Mouse (Mus musculus): ENCODE results near the gene Comt. TPM values are rescaled to one million over a fixed set of nuclear protein-coding genes. Genes with fewer than 3 reads are reported as not detected.

Comt gene
- total RNA-seq, 2 experiments from 2014 or later, result 55.3 to 59.8 TPM

DNA sequence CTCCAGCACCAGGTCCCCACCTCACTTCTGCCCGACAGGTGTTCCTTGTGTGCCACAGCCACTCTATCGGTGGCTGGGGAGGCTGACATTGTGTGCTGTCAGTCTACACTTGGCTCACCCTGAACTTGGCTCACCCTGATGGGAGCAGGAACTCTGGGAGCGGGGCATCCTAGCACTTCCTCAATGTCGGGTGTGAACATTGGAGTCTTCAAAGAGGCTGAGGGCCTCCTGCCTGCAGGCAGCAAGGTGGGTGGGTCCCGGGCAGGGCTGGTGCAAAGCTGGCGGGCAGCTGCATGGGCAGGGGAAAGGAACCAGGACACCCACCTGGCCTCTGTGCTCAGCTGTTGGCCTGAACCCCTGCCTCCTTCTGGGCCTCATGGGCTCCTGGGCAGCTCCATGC lies 9.5 kb upstream of the Comt start:
- no peak for DNase-seq (ENCODE audit: low spot score in 2 of 2)

DNA sequence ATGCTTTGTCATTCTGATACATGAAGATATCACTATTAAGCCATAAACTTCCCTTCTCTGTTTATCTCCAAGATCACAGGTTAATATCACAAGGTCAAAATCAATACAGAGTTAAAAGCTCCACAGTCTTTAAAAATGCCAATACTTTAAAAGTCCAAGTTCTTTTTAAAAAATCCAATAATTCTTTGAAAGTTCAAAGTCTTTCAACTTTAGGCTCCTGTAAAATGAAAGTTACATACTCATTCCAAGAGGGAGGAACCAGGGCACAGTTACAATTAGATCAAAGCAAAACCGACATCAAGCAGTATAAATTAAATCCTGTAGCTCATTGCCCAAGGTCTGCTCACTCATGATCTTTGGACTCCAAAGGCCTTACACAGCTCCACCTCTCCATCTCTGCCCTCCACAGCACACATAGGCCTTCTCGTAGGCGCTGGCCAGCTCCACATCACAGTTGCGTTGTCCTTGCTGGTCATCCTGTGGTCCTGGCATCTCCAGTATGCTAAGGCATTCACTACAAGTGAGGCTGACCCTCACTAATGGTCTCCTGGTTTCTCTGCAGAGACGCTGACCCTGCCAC lies 6.8 kb upstream of the Comt start:
- no peak for DNase-seq (ENCODE audit: low spot score in 2 of 2)

DNA sequence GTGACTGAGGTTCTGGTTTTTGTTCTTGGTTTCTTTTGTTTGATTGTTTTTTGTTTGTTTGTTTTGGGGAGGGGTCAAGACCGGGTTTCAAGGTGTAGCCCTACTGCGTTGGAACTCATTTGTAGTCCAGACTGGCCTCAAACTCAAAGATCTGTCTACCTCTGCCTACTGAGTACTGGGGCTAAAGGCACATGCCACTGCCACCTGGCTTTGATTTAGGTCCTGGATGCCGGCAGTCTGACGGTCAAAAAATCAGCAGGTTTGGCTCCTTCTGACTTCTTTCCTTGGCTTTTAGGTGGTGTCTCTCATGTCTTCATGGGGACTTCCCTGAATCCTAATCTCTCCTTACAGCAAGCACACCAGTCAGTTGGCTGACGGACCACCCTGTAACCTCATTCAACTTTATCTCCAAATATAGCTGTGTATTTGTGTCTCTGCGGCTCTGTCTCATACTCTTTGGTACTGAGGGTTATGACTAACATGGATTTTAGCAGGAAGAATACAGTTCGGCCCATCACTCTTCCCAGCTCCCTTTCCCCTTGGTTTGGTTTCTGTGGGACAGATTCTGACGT lies 4.1 kb upstream of the Comt start:
- no peak for DNase-seq (ENCODE audit: low spot score in 2 of 2)

DNA sequence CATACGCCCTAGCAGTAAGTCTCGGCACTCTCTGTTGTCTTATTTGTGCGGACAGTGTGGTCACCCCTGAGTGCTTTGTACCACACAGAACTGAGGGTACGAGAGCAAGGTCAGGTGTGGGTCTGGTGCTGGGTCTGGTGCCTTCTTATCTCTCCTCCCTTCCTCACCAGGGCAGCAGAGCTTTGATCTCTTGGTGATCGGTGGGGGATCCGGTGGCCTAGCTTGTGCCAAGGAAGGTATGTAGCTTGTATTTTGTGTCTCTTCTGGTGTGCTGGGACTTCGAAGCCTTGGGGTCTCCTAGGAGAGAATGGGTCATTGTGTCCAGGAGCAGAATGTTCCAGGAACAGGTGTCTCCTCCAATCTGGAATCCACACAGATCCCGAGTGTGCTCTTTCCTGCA lies 3.0 kb upstream of the Comt start:
- no peak for DNase-seq (ENCODE audit: low spot score in 2 of 2)

DNA sequence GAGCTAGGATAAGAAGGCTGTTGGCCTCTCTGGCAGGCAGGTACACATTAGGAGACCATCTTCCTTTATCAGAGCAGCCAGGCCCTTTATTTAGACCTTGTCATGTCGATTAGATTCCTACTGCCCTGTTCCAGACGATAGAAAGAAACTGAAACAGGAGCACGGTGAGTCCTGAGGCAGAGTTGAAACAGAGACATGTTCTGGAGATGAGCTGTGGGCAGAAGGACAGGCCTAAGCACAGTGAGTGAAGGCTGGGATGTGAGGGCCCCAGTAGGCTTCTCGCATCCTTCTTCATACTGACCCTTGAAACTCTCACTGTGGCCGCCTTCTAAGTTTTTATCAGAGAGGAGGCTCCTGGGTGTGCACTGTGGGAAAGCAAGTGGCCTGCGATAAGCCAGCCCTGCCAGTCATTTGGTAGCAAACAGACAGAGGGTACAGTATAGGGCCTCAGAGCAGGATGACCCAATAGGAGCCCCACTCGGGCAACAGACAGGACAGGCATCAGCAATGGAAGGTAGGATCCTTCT lies 1.9 kb upstream of the Comt start:
- DNase-seq (ENCODE audit: low spot score in 2 of 2), result no peak

DNA sequence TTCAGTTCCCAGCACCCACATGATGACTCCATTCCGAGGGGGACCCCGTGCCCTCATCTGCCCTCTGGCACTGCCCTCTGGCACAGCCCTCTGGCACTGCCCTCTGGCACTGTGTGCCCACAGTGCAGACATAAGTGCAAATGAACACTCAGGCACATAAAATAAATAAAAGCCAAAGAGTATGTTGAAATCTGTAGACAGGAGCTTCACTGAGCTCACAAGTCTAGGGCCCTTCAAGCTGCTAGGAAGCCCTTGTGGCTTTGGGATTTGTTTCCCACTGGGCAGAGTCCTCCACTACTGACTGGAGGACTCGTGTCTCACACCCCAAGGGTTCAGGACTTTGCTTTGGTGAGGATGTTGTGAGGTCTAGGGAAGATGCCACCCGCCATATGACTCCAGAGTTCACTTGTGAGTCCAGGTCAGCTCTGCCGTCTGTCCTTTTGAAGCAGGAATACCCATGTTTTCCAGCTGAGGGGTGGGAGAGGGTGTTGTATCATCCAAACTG lies 1.4 kb upstream of the Comt start:
- DNase-seq (ENCODE audit: low spot score in 2 of 2), result no peak

DNA sequence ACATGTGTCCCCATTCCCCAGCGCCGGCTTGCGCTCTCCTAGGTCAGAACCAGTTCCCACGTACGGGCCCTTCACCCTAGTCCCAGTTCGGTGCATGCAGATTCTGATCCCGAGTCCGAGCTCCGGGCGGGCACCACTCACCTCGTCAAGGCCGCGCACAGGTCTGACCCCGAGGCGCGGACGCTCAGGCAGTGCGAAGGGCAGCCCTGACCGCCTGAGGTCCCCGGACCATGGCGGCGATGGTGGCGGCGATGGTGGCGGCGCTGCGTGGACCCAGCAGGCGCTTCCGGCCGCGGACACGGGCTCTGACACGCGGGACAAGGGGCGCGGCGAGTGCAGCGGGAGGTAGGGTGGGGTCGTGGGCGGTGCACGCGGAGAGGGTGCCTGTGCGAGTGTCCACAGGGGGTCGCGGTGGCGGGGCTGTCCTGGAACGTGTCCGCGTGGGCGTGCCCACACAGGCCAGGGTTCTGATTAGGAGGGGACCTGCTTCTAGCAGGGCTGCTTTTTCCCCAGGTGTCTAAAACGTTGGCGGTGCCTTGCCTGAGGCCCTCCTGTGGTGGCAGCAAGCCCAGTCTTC lies 349 bp downstream of the Comt start, which contains the start of gene Txnrd2:
Gene Txnrd2, plus strand, starts transcription at position 170 of the 577 bp plus-strand sequence.
- DNase-seq (ENCODE audit: low spot score in 2 of 2), result peak; percentile 76 to 86

DNA sequence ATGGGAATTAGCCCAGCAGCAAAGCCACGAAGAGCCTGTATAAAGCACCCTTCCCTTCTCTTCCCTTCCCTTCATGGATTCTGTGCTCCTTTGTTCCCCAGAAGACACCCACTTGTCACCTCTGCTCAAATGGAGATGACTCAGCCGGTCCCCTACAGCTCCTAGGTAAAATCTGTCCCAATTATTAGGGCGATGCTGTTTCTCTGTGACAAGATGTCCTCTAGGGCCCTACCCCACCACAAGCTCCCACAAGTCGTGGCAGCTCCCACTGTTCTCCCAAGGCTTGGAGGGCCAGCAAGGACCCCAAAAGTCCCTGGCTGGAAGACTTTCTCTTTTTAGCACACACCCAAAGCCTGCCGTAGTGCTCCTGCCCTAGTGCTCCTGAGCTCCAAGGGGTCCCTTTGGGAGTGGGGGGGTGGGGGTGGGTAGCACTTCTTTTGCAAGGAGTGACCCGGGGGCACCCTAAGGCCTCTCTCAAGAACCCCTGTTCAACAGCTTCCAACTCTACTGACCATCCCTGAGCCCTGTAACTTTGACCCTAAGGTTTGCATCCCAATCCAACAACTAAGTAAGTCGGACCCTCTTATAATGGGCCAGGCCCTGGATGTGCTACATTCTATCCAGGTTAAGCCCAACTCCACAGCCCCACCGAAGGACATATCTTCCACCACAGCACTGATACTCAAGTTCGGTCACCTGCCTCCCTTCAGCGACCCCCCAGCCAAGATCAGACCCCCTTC lies 1.0 kb downstream of the Comt start:
- no peak for DNase-seq (ENCODE audit: low spot score in 2 of 2)

DNA sequence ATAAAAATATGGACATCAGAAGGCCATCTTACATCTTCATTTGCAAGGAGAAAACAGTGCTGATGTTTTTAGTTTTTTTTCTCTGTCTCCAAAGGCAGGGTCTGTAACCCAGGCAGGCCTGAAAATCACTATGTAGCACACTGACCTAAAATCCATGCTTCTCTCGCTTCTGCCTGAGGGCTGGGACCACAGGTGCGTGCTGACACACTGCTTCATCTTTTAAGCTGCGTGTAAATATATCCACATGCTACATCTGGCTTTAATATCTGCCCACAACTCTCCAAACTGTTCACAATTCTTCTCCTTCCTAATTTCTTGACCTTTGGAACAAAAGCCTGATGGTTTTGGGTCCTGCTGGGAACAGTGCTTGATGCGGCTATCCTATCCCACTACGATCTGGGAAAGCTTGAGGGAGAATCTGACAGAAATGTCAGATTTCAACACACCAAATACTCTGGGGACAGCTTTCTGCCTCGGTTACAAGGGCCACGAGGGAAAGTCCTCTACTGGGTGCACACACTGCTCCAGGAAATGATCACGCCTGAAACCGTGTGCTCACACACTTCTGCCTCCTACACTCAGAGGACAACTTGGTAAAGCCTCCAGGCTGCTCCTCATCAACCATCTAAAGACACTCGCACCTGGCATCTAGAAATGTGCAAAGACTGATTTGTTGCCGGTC lies 2.1 kb downstream of the Comt start:
- DNase-seq (ENCODE audit: low spot score in 2 of 2), result no peak

DNA sequence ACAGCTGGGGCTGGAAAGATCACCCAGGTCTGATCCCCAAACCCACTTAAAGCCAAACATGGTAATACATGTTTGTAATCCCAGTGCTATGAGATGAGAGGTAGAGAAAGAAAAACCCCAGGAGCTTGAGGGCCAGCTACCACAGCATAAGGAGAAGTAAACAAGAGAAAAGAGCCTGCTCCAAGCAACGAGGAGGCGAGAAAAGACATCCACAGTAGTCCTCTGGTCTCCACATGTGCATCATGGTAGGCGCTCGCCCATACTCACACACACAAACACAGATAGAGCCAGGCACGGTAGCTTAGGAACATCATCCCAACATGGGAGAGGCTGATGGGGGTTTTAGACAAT lies 2.8 kb downstream of the Comt start:
- DNase-seq (ENCODE audit: low spot score in 2 of 2), result no peak

DNA sequence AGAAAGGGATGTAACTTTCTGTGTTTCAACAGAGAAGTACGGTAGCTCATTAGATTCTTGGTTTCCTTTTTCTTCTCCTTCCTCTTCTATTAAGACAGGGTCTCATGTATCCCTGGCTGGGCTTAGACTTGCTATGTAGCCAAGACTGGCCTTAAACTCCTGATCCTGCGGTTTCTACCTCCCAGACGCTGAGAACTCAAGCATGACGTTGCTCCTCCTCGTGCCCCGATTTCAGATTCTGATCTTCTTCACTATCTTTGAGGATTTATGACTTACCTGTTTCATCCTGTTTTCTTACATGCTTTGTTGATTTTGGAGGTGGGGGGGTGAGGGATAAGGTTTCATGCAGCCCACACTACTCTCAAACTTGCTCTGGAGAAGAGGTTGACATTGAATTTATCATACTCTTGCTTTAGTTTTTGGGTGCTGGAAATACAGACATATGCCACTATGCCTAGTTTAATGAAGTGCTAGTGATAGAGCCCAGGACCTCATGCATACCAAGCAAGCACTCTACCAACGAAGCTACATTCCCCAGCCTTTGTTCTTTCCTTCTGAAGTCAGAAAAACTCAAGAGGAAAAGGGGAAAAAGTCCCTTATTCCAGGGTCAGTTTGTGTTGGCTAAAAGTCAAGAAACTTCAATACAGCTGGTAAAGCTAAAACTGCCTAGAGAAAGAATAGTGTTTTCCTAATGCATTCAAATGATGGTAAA lies 3.3 kb downstream of the Comt start:
- no peak for DNase-seq (ENCODE audit: low spot score in 2 of 2)

DNA sequence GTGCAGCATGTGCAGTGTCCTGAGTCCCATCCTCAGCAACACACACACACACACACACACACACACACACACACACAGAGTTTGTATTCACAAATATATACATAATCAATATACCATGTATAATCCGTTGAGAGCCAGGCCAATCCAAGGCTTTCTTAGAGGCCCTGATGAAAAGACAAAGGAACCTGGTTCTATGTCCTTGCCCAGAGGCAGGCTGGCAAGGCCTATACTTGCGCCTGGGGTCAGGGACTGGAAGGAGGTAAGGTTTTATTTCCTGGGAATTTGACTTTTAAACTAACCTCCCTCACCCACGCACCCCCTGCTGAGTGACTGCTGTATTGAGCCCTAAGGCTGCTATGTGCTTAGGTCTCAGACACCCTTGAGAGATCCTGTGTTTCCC lies 6.1 kb downstream of the Comt start:
- DNase-seq (ENCODE audit: low spot score in 2 of 2), result no peak

DNA sequence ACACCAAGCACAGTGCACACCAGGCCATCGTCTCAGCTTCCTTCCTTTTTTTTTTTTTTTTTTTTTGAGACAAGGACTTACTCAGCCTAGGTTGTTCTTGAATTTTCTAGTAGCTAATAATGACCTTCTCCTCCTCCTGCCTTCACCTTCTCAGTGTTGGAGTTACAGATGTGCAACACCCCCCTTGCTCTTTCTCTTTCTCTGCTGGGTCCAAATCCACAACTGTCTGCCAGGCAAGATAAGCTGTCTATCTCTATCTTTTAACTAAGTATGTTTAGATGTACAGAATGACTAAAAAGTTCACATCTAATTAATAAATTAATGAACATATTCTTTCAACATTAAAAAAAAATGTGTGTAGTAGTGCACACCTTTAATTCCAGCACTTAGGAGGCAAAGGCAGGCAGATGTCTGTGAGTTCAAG lies 7.0 kb downstream of the Comt start:
- DNase-seq (ENCODE audit: low spot score in 2 of 2), result no peak

DNA sequence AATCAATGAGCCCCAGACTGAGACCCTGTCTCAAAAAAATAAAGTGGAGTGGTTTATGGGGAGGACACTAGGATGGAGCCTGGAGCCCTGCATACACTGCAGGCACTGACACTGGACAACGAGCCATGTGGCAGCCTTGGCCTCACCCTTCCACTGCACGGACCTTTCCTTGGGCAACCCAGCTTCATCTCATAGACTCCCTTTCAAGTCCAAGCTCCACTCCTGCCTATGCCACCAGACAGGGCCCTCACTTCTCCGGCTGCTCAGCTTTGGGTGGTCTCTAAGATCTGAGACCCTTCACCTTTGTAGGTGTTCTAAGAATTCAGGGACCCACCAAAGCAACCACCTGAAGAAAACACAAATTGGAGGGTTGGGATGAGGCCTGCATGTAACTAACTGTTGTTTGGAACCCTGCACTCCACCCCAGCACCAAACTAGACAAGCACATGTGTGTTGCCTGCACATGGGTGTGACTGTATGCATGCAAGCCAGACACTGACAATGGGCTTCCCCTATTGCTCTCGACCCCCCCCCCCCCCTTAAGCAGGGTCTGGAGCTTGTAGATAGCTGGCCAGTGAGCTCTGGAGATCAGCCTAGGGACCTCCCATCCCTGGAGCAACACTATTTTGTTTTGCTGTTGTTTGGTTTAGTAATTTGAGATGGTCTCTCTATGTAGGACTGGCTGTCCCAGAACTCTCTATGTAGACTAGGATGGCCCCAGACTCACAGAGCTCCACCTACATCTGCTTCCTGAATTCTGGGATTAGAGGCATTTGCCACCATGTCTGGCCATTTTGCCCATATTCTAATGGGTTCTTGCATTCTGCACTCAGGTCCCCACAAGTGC lies 7.7 kb downstream of the Comt start:
- no peak for DNase-seq (ENCODE audit: low spot score in 2 of 2)

DNA sequence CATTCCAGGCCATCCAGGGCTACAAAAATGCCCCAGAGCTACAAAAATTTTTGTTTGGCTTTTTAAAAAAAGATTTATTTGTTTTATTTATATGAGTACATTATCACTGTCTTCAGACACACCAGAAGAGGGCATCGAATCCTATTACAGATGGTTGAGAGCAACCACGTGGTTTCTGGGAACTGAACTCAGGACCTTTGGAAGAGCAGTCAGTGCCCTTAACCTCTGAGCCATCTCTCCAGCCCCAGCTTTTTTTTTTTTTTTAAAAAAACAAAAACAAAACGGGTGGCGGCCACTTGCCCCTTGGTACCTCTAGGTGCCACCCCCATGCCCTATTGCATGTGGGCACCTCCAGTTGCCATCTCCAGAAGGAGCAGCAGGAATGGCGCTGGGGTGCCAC lies 9.2 kb downstream of the Comt start:
- DNase-seq (ENCODE audit: low spot score in 2 of 2), result no peak

DNA sequence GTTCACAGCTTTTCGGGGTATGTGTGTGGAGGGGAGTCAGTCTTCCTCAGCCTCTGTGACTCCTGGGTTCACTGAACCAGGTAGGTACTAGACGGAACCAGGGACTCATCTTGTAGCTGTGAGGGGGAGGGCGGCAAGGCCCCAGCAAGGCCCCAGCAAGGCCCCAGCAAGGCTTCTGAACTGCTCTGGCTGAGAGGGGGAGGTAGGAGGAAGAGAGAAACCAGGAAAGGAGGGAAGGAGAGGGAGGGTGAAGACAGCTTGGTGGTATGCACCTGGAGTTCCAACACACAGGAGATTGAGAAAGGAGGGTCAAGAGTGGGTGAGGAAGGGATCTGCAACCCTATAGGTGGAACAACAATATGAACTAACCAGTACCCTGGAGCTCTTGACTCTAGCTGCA lies 9.8 kb downstream of the Comt start:
- DNase-seq (ENCODE audit: low spot score in 2 of 2), result no peak

DNA sequence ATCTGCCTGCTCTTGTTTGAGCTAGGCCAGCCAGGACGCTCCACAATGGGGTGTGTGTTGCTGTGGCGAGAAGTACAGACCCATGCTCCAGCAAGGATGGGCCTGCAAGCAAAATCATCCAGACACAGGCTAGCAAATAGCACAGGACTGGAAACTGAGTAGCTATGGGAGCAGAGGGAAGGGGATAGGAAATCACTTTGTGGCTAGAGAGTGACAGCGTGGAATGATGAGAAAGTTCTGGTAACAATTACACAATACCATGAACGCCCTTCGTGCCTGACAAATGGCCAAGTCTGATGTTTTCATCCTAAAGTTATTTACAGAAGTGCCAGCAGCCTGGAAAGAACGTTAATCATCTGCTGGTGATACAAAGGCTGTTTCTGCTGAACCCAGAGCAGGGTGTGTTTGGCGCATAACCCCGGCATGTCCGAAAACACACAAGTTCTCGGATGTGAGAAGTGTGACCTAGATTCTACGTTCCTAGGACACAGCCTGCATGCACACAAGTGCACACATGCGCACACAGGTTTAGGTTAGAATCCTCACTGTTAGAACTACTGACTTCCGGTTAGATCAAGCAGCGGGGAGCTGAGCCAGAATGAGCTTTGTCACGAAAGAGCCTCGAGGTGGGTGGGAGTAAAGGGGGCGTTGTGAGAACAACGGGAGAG lies 10.4 kb downstream of the Comt start:
- DNase-seq (ENCODE audit: low spot score in 2 of 2), result no peak

DNA sequence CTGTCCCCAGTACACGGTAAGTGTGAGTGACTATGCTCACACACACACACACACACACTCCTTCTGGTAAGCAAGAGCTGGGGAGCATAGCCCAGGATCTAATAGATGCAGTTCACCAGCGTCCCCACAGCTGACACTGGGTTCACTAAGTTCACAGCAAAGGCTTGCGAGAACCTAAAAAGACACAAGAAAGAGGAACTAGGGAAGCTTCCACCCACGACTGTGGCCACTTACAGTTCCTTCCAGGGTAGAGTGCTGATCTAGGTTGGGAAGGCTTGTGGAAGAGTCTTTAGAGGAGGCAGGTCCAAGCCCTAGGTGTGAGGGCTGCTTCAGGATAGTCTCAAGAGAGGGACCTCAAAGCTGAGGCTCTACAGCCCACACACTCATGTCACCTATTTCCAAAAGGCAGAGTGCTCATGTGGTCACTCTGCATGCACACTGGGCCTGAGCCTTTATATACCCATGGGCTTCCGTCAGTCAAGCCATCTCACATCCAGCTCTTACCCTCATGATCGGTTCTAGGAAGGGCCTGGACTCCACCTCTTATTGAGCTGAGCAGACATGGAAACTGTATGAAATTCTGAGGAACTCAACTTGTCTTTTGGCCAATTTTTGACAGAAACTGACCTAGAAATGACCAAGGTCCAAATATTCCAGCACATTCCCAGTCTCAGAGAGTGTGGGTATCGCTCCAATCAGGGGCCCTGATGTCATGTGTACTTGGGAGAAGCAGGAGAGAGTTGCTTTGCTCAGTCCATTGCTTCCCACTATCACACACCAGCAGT lies 13.4 kb downstream of the Comt start:
- DNase-seq (ENCODE audit: low spot score in 2 of 2), result no peak

All from layer of hippocampus, postnatal 10 days (tissue).